Mouse (Mus musculus): ENCODE results near the gene Stra6. TPM values are rescaled to one million over a fixed set of nuclear protein-coding genes. Genes with fewer than 3 reads are reported as not detected.

Stra6 gene
- polyA plus RNA-seq, 1 experiment from 2014 or later, result 47.2 TPM

GRCm38 (mm10) chr9:58086203-58086602, 22.6 kb downstream of the Stra6 start:
- H3K4me1 ChIP-seq, result peaks cover 49% of the 10 kb centered on the region
- 37% methylated on average over 9 of the region's 9 CpGs for WGBS
- peak overlapping the region; percentile 15; the same call in 1 of the 2 replicates for H3K27ac ChIP-seq (replicated peaks)
- H3K4me3 ChIP-seq, result no peak overlapping the region
- peaks cover 34% of the 10 kb centered on the region for H3K27me3 ChIP-seq (replicated peaks; ENCODE audit: low read depth, poor library complexity, severe bottlenecking)
- DNase-seq (ENCODE audit: low spot score), result no peak
- H3K9me3 ChIP-seq, result no peaks in the 10 kb centered on the region
- no peaks in the 10 kb centered on the region for H3K36me3 ChIP-seq (replicated peaks)

- WGBS, result 63% methylated on average over 7 of the region's 7 CpGs
- H3K4me1 ChIP-seq, result peaks cover 56% of the 10 kb centered on the region
- H3K27ac ChIP-seq (replicated peaks), result peak overlapping the region; percentile 15; the same call in 1 of the 2 replicates
- DNase-seq (ENCODE audit: low spot score), result no peak
- no peaks in the 10 kb centered on the region for H3K36me3 ChIP-seq (replicated peaks)
- H3K27me3 ChIP-seq (replicated peaks; ENCODE audit: low read depth, poor library complexity, severe bottlenecking), result peaks cover 34% of the 10 kb centered on the region
- H3K4me3 ChIP-seq, result no peak overlapping the region
- no peaks in the 10 kb centered on the region for H3K9me3 ChIP-seq
These were observed 23.3 kb downstream of the Stra6 start for GRCm38 (mm10) chr9:58086861-58087260.

- Histone ChIP-seq H3K27me3 (replicated peaks; ENCODE audit: low read depth, poor library complexity, severe bottlenecking) (peaks cover 34% of the 10 kb centered on the region), H3K36me3 (replicated peaks) (no peaks in the 10 kb centered on the region), H3K4me1 (peaks cover 62% of the 10 kb centered on the region), H3K27ac (replicated peaks) (peak overlapping the region; percentile 15; the same call in 1 of the 2 replicates), H3K4me3 (no peak overlapping the region), H3K9me3 (no peaks in the 10 kb centered on the region)
- 59% methylated on average over 7 of the region's 7 CpGs for WGBS
- no peak for DNase-seq (ENCODE audit: low spot score)
These were observed 23.9 kb downstream of the Stra6 start for GRCm38 (mm10) chr9:58087277-58087998.

GRCm38 (mm10) chr9:58091623-58092425, 28.2 kb downstream of the Stra6 start:
- Histone ChIP-seq H3K27ac (replicated peaks) (0 out of 2 replicates have a peak overlapping the region, but pooled peaks have one; percentile 41), H3K27me3 (replicated peaks; ENCODE audit: low read depth, poor library complexity, severe bottlenecking) (peaks cover 15% of the 10 kb centered on the region), H3K4me3 (no peak overlapping the region), H3K4me1 (peaks cover 41% of the 10 kb centered on the region), H3K36me3 (replicated peaks) (no peaks in the 10 kb centered on the region), H3K9me3 (no peaks in the 10 kb centered on the region)
- DNase-seq (ENCODE audit: low spot score), result peak; percentile 45
- 41% methylated on average over 4 of the region's 4 CpGs for WGBS

GRCm38 (mm10) chr9:58092581-58093269, 29.1 kb downstream of the Stra6 start:
- no peak for DNase-seq (ENCODE audit: low spot score)
- 72% methylated on average over 7 of the region's 7 CpGs for WGBS
- Histone ChIP-seq H3K27ac (replicated peaks) (peak overlapping the region; percentile 31; the same call in 1 of the 2 replicates), H3K4me3 (no peak overlapping the region), H3K9me3 (no peaks in the 10 kb centered on the region), H3K36me3 (replicated peaks) (no peaks in the 10 kb centered on the region), H3K4me1 (peaks cover 43% of the 10 kb centered on the region), H3K27me3 (replicated peaks; ENCODE audit: low read depth, poor library complexity, severe bottlenecking) (peaks cover 7% of the 10 kb centered on the region; the same call in 1 of the 2 replicates)

- Histone ChIP-seq H3K27me3 (replicated peaks; ENCODE audit: low read depth, poor library complexity, severe bottlenecking) (no peaks in the 10 kb centered on the region; the same call in 1 of the 2 replicates), H3K36me3 (replicated peaks) (no peaks in the 10 kb centered on the region), H3K9me3 (no peaks in the 10 kb centered on the region), H3K4me3 (no peak overlapping the region), H3K4me1 (peaks cover 35% of the 10 kb centered on the region), H3K27ac (replicated peaks) (no peak overlapping the region)
- no peak for DNase-seq (ENCODE audit: low spot score)
- 82% methylated on average over 3 of the region's 3 CpGs for WGBS
These were observed 30.2 kb downstream of the Stra6 start for GRCm38 (mm10) chr9:58093776-58094175.

- WGBS, result 85% methylated on average over 6 of the region's 6 CpGs
- H3K27me3 ChIP-seq (replicated peaks; ENCODE audit: low read depth, poor library complexity, severe bottlenecking), result no peaks in the 10 kb centered on the region; the same call in 1 of the 2 replicates
- no peaks in the 10 kb centered on the region for H3K9me3 ChIP-seq
- H3K36me3 ChIP-seq (replicated peaks), result no peaks in the 10 kb centered on the region
- H3K4me3 ChIP-seq, result no peak overlapping the region
- DNase-seq (ENCODE audit: low spot score), result no peak
- peaks cover 44% of the 10 kb centered on the region for H3K4me1 ChIP-seq
- no peak overlapping the region for H3K27ac ChIP-seq (replicated peaks)
These were observed 32.4 kb downstream of the Stra6 start for GRCm38 (mm10) chr9:58095977-58096376.

GRCm38 (mm10) chr9:58096629-58097301, 33.2 kb downstream of the Stra6 start:
- WGBS, result 72% methylated on average over 5 of the region's 5 CpGs
- 0 out of 2 replicates have a peak overlapping the region, but pooled peaks have one; percentile 52 for H3K27ac ChIP-seq (replicated peaks)
- no peak for DNase-seq (ENCODE audit: low spot score)
- H3K9me3 ChIP-seq, result no peaks in the 10 kb centered on the region
- no peaks in the 10 kb centered on the region for H3K36me3 ChIP-seq (replicated peaks)
- H3K27me3 ChIP-seq (replicated peaks; ENCODE audit: low read depth, poor library complexity, severe bottlenecking), result peaks cover 3% of the 10 kb centered on the region; the same call in 1 of the 2 replicates
- no peak overlapping the region for H3K4me3 ChIP-seq
- H3K4me1 ChIP-seq, result peaks cover 42% of the 10 kb centered on the region

GRCm38 (mm10) chr9:58099836-58100565, 36.4 kb downstream of the Stra6 start:
- 0 out of 2 replicates have a peak overlapping the region, but pooled peaks have one; percentile 16 for H3K27ac ChIP-seq (replicated peaks)
- DNase-seq (ENCODE audit: low spot score), result no peak
- WGBS, result 84% methylated on average over 5 of the region's 5 CpGs
- no peaks in the 10 kb centered on the region for H3K9me3 ChIP-seq
- no peaks in the 10 kb centered on the region for H3K36me3 ChIP-seq (replicated peaks)
- peaks cover 13% of the 10 kb centered on the region for H3K27me3 ChIP-seq (replicated peaks; ENCODE audit: low read depth, poor library complexity, severe bottlenecking)
- peaks cover 51% of the 10 kb centered on the region for H3K4me1 ChIP-seq
- no peak overlapping the region for H3K4me3 ChIP-seq

GRCm38 (mm10) chr9:58102013-58102412, 38.4 kb downstream of the Stra6 start:
- H3K9me3 ChIP-seq, result no peaks in the 10 kb centered on the region
- H3K4me1 ChIP-seq, result peaks cover 58% of the 10 kb centered on the region
- H3K36me3 ChIP-seq (replicated peaks), result no peaks in the 10 kb centered on the region
- H3K27me3 ChIP-seq (replicated peaks; ENCODE audit: low read depth, poor library complexity, severe bottlenecking), result peaks cover 13% of the 10 kb centered on the region
- no peak for DNase-seq (ENCODE audit: low spot score)
- no peak overlapping the region for H3K4me3 ChIP-seq
- WGBS, result 81% methylated on average over 4 of the region's 4 CpGs
- H3K27ac ChIP-seq (replicated peaks), result no peak overlapping the region; the same call in 1 of the 2 replicates

GRCm38 (mm10) chr9:58103647-58104046, 40.1 kb downstream of the Stra6 start:
- peak overlapping the region; percentile 11; the same call in 1 of the 2 replicates for H3K27ac ChIP-seq (replicated peaks)
- H3K27me3 ChIP-seq (replicated peaks; ENCODE audit: low read depth, poor library complexity, severe bottlenecking), result peaks cover 13% of the 10 kb centered on the region
- H3K4me3 ChIP-seq, result no peak overlapping the region
- 63% methylated on average over 6 of the region's 6 CpGs for WGBS
- no peaks in the 10 kb centered on the region for H3K36me3 ChIP-seq (replicated peaks)
- H3K9me3 ChIP-seq, result no peaks in the 10 kb centered on the region
- peaks cover 57% of the 10 kb centered on the region for H3K4me1 ChIP-seq
- no peak for DNase-seq (ENCODE audit: low spot score)

All from embryonic facial prominence, embryonic 10.5 days (tissue).